Mouse (Mus musculus): Measurements from ENCODE around the gene Tenm2. TPM values are rescaled to one million over a fixed set of nuclear protein-coding genes. Genes with fewer than 3 reads are reported as not detected.

Gene Tenm2
- polyA plus RNA-seq, 1 experiment from 2014 or later, result 0.80 TPM

- no peaks in the 10 kb centered on the region for H3K9me3 ChIP-seq (replicated peaks; ENCODE audit: low read length)
- ATAC-seq (replicated peaks; ENCODE audit: low FRiP score, low read depth) (no peak), DNase-seq (ENCODE audit: low spot score) (no peak)
- H3K27ac ChIP-seq, result no peak overlapping the region
- no peak overlapping the region for H3K4me2 ChIP-seq (ENCODE audit: low read length)
- H3K36me3 ChIP-seq (ENCODE audit: insufficient read depth, low read length), result no peaks in the 10 kb centered on the region
- no peak overlapping the region for H3K9ac ChIP-seq (ENCODE audit: low read depth, low read length)
- no peak for TF ChIP-seq CTCF (IDR thresholded peaks at IDR 0.05; ENCODE audit: low read depth)
- H3K27me3 ChIP-seq (ENCODE audit: insufficient read depth, low read length), result no peaks in the 10 kb centered on the region
- H3K4me3 ChIP-seq (replicated peaks; ENCODE audit: low read depth, low read length), result no peak overlapping the region
- WGBS, result 63% methylated on average over 6 of the region's 6 CpGs
- H3K4me1 ChIP-seq (replicated peaks; ENCODE audit: insufficient read depth, low read length), result no peaks in the 10 kb centered on the region
These were observed 1127.9 kb downstream of the Tenm2 start for GRCm38 (mm10) chr11:36107840-36108239.

GRCm38 (mm10) chr11:36106639-36107038 lies 1129.1 kb downstream of the Tenm2 start:
- Histone ChIP-seq H3K9me3 (replicated peaks; ENCODE audit: low read length) (no peaks in the 10 kb centered on the region), H3K27me3 (ENCODE audit: insufficient read depth, low read length) (no peaks in the 10 kb centered on the region), H3K4me3 (replicated peaks; ENCODE audit: low read depth, low read length) (no peak overlapping the region), H3K36me3 (ENCODE audit: insufficient read depth, low read length) (no peaks in the 10 kb centered on the region), H3K9ac (ENCODE audit: low read depth, low read length) (no peak overlapping the region), H3K27ac (no peak overlapping the region), H3K4me2 (ENCODE audit: low read length) (no peak overlapping the region), H3K4me1 (replicated peaks; ENCODE audit: insufficient read depth, low read length) (no peaks in the 10 kb centered on the region)
- TF ChIP-seq CTCF (IDR thresholded peaks at IDR 0.05; ENCODE audit: low read depth), result no peak
- DNase-seq (ENCODE audit: low spot score), result no peak
- ATAC-seq (replicated peaks; ENCODE audit: low FRiP score, low read depth), result no peak
- 36% methylated on average over 10 of the region's 10 CpGs for WGBS

GRCm38 (mm10) chr11:36103556-36103955 lies 1132.2 kb downstream of the Tenm2 start:
- Histone ChIP-seq H3K9ac (ENCODE audit: low read depth, low read length) (no peak overlapping the region), H3K4me3 (replicated peaks; ENCODE audit: low read depth, low read length) (no peak overlapping the region), H3K36me3 (ENCODE audit: insufficient read depth, low read length) (no peaks in the 10 kb centered on the region), H3K27me3 (ENCODE audit: insufficient read depth, low read length) (no peaks in the 10 kb centered on the region), H3K9me3 (replicated peaks; ENCODE audit: low read length) (no peaks in the 10 kb centered on the region), H3K4me1 (replicated peaks; ENCODE audit: insufficient read depth, low read length) (no peaks in the 10 kb centered on the region), H3K27ac (no peak overlapping the region), H3K4me2 (ENCODE audit: low read length) (no peak overlapping the region)
- DNase-seq (ENCODE audit: low spot score) (peak; percentile 52), ATAC-seq (replicated peaks; ENCODE audit: low FRiP score, low read depth) (no peak)
- WGBS, result 27% methylated on average over 6 of the region's 6 CpGs
- TF ChIP-seq CTCF (IDR thresholded peaks at IDR 0.05; ENCODE audit: low read depth), result no peak

- Histone ChIP-seq H3K4me3 (replicated peaks; ENCODE audit: low read depth, low read length) (no peak overlapping the region), H3K4me1 (replicated peaks; ENCODE audit: insufficient read depth, low read length) (no peaks in the 10 kb centered on the region), H3K9me3 (replicated peaks; ENCODE audit: low read length) (no peaks in the 10 kb centered on the region), H3K4me2 (ENCODE audit: low read length) (no peak overlapping the region), H3K9ac (ENCODE audit: low read depth, low read length) (no peak overlapping the region), H3K27me3 (ENCODE audit: insufficient read depth, low read length) (no peaks in the 10 kb centered on the region), H3K36me3 (ENCODE audit: insufficient read depth, low read length) (no peaks in the 10 kb centered on the region), H3K27ac (no peak overlapping the region)
- TF ChIP-seq CTCF (IDR thresholded peaks at IDR 0.05; ENCODE audit: low read depth), result no peak
- WGBS, result 73% methylated on average over 14 of the region's 14 CpGs
- ATAC-seq (replicated peaks; ENCODE audit: low FRiP score, low read depth), result no peak
- DNase-seq (ENCODE audit: low spot score), result no peak
These were observed 1139.5 kb downstream of the Tenm2 start for GRCm38 (mm10) chr11:36096219-36096618.

- Histone ChIP-seq H3K4me1 (replicated peaks; ENCODE audit: insufficient read depth, low read length) (no peaks in the 10 kb centered on the region), H3K4me3 (replicated peaks; ENCODE audit: low read depth, low read length) (no peak overlapping the region), H3K4me2 (ENCODE audit: low read length) (no peak overlapping the region), H3K27me3 (ENCODE audit: insufficient read depth, low read length) (no peaks in the 10 kb centered on the region), H3K9me3 (replicated peaks; ENCODE audit: low read length) (no peaks in the 10 kb centered on the region), H3K36me3 (ENCODE audit: insufficient read depth, low read length) (no peaks in the 10 kb centered on the region), H3K27ac (no peak overlapping the region), H3K9ac (ENCODE audit: low read depth, low read length) (no peak overlapping the region)
- 4% methylated on average over 3 of the region's 3 CpGs for WGBS
- ATAC-seq (replicated peaks; ENCODE audit: low FRiP score, low read depth) (no peak), DNase-seq (ENCODE audit: low spot score) (peak; percentile 78)
- TF ChIP-seq CTCF (IDR thresholded peaks at IDR 0.05; ENCODE audit: low read depth), result no peak
These were observed 1145.6 kb downstream of the Tenm2 start for GRCm38 (mm10) chr11:36090210-36090609.

GRCm38 (mm10) chr11:36081399-36082053 lies 1154.2 kb downstream of the Tenm2 start:
- Histone ChIP-seq H3K27me3 (ENCODE audit: insufficient read depth, low read length) (no peaks in the 10 kb centered on the region), H3K9ac (ENCODE audit: low read depth, low read length) (no peak overlapping the region), H3K9me3 (replicated peaks; ENCODE audit: low read length) (no peaks in the 10 kb centered on the region), H3K4me3 (replicated peaks; ENCODE audit: low read depth, low read length) (no peak overlapping the region), H3K4me1 (replicated peaks; ENCODE audit: insufficient read depth, low read length) (no peaks in the 10 kb centered on the region), H3K27ac (no peak overlapping the region), H3K36me3 (ENCODE audit: insufficient read depth, low read length) (no peaks in the 10 kb centered on the region), H3K4me2 (ENCODE audit: low read length) (no peak overlapping the region)
- DNase-seq (ENCODE audit: low spot score), result no peak
- whole genome bisulfite sequencing, result 32% methylated on average over 10 of the region's 10 CpGs
- no peak for TF ChIP-seq CTCF (IDR thresholded peaks at IDR 0.05; ENCODE audit: low read depth)
- ATAC-seq (replicated peaks; ENCODE audit: low FRiP score, low read depth), result no peak

GRCm38 (mm10) chr11:36080766-36081165 lies 1155.0 kb downstream of the Tenm2 start:
- H3K9ac ChIP-seq (ENCODE audit: low read depth, low read length), result no peak overlapping the region
- H3K36me3 ChIP-seq (ENCODE audit: insufficient read depth, low read length), result no peaks in the 10 kb centered on the region
- no peak for DNase-seq (ENCODE audit: low spot score)
- 72% methylated on average over 11 of the region's 11 CpGs for WGBS
- no peak for ATAC-seq (replicated peaks; ENCODE audit: low FRiP score, low read depth)
- no peak overlapping the region for H3K4me3 ChIP-seq (replicated peaks; ENCODE audit: low read depth, low read length)
- H3K27me3 ChIP-seq (ENCODE audit: insufficient read depth, low read length), result no peaks in the 10 kb centered on the region
- no peak for TF ChIP-seq CTCF (IDR thresholded peaks at IDR 0.05; ENCODE audit: low read depth)
- no peak overlapping the region for H3K4me2 ChIP-seq (ENCODE audit: low read length)
- no peaks in the 10 kb centered on the region for H3K4me1 ChIP-seq (replicated peaks; ENCODE audit: insufficient read depth, low read length)
- no peaks in the 10 kb centered on the region for H3K9me3 ChIP-seq (replicated peaks; ENCODE audit: low read length)
- no peak overlapping the region for H3K27ac ChIP-seq

Data from kidney, postnatal 0 days (tissue).